Mouse (Mus musculus) lung, postnatal 0 days (tissue): Measurements from ENCODE around the gene Med1.

Source experiments
- CTCF ChIP-seq: IDR thresholded peaks from 2 replicates; pipeline ENCODE4 v1.5.1; 2016; ENCODE audit warnings: antibody characterized with exemption, mild to moderate bottlenecking
- EP300 ChIP-seq: IDR thresholded peaks from 2 replicates; pipeline ENCODE4 v1.6.1; 2016; ENCODE audit warnings: antibody characterized with exemption, mild to moderate bottlenecking, control low read depth

- TF ChIP-seq CTCF = no peak
- TF ChIP-seq EP300 = no peak
Observed at GRCm38 (mm10) chr11:98150625-98151156, 42.4 kb downstream of the Med1 start.
